Mouse (Mus musculus): ENCODE measurements around the gene Pla2g5.

The Pla2g5 gene

DNA sequence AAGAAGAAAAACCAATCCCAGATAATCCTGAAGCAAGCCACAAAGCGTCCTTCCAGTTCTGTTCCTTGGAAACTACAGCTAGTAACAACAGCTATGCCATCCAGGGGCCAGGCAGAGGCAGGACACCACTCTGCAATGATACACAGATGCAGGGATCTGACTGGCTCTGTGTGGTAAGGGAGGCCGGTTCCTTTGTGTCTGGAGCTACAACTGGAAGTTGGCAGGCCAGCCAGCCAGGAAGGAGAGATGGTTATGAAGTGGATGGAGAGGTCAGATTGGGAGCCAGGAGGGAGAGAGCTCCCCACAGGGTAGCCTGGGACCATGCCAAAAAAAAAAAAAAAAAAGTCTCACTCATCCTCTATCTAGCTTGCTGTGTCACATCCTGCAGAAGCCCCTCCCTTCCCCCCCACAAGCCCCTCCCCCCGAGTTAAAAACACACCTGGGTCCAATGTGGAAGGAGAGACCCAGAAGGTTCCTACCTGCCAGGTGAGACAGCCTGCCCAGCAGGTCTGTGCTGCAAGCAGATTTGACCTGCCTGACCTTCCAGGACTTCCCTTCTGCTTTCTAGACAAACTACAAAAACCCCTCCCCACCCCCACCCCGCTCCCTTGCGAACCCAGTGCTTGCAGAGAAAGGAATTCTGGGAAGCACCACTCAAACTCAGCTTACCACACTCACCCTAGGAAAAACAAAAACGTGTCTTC lies 66.6 kb downstream of the Pla2g5 start:
- no peak for DNase-seq (ENCODE audit: low spot score in 2 of 2)

GRCm38 (mm10) chr4:138794344-138794743 lies 68.9 kb downstream of the Pla2g5 start:
- DNase-seq (ENCODE audit: low spot score in 2 of 2): no peak

DNA sequence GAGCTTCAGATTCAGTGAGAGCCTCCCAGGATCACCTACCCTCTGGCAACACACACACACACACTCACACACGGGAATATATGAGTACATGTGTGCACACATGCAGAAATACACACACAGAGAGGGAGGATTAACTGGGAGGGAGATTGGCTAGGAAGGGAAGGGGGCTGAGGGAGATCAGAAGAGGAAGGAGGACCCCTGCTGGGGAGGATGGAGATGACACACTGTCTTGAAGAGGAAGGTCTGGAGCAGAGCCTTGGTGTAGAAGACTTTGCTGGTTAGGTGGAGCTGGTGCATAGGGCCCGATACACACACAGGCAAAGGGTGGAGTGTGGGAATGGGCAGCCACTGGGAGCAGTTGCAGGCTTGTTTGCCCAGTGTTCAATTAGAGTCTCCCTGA lies 70.0 kb downstream of the Pla2g5 start:
- DNase-seq (ENCODE audit: low spot score in 2 of 2): no peak

DNA sequence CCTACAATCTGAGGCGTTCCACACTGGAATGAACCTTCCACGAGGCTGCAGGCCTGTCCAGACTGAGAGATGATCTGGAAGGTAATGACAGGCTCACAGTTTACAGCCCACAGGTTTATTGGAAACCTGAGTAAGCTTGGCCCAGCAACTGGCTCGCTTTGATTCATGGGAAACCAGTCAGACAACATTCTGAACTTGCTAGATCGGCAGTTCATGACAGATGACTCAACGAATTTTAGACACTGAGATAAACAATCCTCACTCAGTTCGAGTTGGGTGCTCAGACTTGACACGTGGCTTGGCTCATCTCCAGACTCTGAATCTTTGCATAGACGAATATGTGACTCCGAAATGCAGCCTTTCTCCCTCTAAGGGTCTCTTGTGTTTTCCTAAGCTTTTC lies 70.7 kb downstream of the Pla2g5 start:
- no peak for DNase-seq (ENCODE audit: low spot score in 2 of 2)

- DNase-seq (ENCODE audit: low spot score in 2 of 2): no peak
Observed at GRCm38 (mm10) chr4:138791452-138791851, 71.8 kb downstream of the Pla2g5 start.

DNA sequence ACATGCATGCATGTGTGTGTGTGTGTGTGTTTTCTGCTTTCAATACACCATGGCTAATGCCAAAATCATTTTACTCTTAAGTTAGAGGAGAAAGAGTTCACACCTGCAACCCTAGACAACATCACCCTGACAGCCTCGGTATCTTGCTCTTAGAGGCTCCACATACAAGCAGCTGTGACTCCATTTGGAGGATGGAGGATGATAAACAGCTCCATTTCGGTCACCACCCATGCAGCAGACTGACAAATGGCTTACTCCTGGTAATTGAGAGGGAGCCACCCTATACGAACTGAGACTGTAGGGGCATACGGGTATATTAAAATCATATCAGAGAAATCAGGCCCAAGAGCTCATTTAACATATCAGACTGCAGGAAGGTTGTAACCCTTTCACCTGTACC lies 74.9 kb downstream of the Pla2g5 start:
- no peak for DNase-seq (ENCODE audit: low spot score in 2 of 2)

DNA sequence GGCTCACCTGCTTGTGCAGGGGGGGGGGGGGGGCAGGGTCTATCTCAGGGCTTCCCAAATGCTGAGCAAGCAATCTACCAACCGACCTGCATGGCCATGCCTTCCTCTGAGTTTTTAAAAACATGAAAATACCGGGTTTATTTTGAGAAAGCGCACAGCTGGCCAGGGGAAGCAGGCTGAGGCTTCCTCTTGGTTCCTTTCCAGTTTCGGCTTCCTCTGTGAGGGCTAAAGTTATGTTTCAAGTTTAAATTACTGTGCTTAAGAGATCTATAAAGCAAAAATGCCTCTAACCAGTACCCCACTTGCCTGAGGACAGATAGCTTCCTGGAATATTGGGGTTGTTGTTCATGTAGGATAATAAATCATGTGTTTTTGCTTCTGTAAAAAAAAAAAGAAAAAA lies 77.1 kb downstream of the Pla2g5 start:
- DNase-seq (ENCODE audit: low spot score in 2 of 2): peak in 1 of 2 experiments; percentile 9

GRCm38 (mm10) chr4:138785721-138786120 lies 77.6 kb downstream of the Pla2g5 start:
- no peak for DNase-seq (ENCODE audit: low spot score in 2 of 2)

DNA sequence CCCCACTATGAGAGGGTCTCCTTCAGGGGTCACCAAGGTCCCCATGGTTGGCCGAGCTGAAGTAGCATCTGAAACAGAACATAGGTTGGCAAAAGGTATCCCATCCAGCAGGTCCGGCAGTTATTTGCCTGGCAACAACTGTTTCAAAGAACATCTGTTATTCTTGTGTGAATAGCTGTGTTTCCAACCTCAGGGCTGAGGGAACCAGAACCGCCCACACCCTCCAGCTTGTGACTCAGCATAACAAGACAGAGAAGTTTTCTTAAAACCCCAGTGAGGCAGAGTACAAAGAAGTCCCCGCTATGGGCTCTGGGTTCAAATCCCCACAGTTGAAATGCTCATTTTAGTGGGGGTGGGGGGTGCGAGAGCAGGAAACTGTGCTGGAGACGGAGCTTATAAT lies 81.2 kb downstream of the Pla2g5 start:
- DNase-seq (ENCODE audit: low spot score in 2 of 2): no peak

DNA sequence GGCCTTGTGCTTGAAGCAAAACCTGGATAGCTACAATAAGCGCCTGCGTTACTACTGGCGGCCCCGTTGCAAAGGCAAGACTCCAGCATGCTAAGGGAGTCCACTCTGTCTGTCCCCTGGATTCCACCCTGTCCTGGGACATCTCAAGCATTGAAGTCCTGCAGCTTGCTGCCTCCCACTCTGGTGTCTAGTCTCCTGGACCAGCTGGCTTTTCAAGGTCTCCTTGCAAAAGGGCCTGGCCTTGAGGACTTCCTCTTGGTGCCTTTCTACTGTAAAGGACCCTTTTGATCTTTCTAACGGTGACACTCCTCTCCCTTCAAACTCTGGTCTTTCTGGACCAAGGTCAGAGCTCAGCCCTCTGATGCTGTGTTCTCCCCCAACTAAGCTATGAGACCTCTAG lies 83.0 kb downstream of the Pla2g5 start:
- no peak for DNase-seq (ENCODE audit: low spot score in 2 of 2)

- no peak for DNase-seq (ENCODE audit: low spot score in 2 of 2)
Observed at GRCm38 (mm10) chr4:138777417-138778407, 85.6 kb downstream of the Pla2g5 start.

GRCm38 (mm10) chr4:138775435-138775834 lies 87.8 kb downstream of the Pla2g5 start, which contains the start of gene Pla2g2d:
Gene Pla2g2d, plus strand, starts transcription at chr4:138775735.
- no peak for DNase-seq (ENCODE audit: low spot score in 2 of 2)

DNA sequence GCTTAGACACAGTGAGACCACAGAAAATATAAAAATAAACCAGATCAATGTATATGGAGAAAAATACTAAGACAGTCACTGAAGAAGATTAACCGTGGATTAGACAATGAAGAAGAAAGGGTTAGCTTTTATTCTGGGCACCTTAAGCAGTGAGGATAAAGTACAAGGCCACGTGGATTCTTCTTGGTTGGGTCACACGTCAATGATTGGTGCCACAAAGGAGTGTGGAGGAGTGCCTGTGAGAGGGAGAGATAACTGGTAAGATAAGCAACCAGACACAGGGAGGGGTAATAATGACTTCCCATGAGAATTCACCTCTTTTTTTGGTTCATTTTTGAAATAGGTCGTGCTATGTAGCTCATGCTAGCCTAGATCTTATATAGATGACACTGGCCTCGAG lies 90.9 kb downstream of the Pla2g5 start:
- no peak for DNase-seq (ENCODE audit: low spot score in 2 of 2)

DNA sequence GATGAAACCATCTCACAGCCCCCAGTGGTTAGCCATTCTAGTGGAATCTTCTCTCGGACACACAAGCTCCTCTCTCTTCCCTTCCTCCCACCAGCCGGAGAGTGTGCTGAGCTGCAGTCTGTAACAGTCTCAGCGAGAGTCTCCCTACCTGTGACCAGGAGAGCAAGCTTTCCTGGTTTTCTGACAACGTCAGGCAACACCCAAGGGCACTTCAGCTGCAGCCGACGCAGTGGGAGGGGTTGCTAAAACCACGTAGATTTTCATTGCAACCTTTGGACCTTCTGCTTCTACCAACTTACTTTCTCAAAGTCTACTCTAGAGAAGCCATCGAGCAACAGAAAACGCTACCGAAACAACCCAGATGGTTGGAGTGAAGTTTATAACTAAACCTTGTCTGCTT lies 91.3 kb downstream of the Pla2g5 start:
- DNase-seq (ENCODE audit: low spot score in 2 of 2): no peak

- DNase-seq (ENCODE audit: low spot score in 2 of 2): no peak
Observed at GRCm38 (mm10) chr4:138762266-138762665, 101.0 kb downstream of the Pla2g5 start.

DNA sequence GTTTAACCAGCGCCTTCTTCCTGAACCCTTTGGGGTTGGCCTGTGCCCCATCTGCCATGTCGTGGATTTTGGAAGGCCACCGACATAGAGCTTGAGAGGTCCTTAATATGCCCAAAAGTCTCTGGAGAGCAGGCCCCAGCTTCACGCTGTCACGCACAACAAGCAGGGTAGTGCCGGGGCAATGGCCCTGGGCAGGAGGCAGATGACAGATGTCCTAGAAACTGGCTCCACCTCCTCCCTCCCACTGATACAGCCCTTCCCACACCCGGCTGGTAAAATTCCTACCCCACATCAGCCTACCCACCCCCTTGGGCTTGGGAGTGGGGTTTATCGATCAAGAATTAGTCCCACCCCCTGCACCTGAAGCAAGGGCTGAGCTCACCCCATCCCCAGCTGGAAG lies 105.9 kb downstream of the Pla2g5 start, which contains the start of gene Pla2g2f:
Gene Pla2g2f (minus strand): TSS at position 211 of the 400 bp plus-strand sequence.
- no peak for DNase-seq (ENCODE audit: low spot score in 2 of 2)

DNA sequence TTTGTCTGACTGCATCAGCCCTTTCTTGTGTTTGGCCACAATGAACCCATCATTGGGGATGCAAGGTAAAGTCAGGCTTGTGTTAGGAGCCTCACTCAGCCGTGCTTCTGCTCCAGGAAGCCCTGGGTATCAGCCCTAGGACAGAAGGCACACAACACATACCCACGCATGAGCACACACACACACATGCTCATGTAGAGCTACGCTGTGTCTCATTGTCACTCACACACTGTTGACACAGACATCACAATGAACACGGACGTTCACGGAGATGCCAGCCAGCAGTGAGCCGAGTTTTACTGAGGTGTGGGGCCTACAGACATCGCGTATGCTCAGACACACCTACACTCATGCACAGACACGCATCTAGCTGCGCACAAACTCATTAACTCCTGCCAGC lies 107.3 kb downstream of the Pla2g5 start:
- DNase-seq (ENCODE audit: low spot score in 2 of 2): no peak

GRCm38 (mm10) chr4:138755439-138755838 lies 107.8 kb downstream of the Pla2g5 start:
- DNase-seq (ENCODE audit: low spot score in 2 of 2): no peak

DNA sequence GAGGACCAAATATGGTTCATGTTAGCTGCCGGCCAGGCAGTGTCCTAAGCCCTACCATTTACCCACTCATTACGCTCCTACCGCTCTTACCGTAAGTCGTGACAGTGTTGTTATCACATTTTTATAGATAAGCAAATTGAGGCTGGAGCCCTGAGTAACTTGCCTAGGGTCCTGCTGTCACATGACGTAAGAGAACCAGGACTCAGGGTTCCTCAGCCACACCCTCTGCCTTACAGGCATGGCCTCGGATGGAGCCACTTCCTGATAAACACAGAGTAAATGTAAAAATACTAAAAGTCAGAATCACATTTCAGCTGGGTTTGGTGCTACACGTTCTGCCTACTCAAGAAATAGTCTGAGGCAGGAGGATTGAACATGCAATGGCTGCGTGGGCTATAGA lies 108.8 kb downstream of the Pla2g5 start:
- no peak for DNase-seq (ENCODE audit: low spot score in 2 of 2)

- DNase-seq (ENCODE audit: low spot score in 2 of 2): no peak
Observed at GRCm38 (mm10) chr4:138753608-138754007, 109.7 kb downstream of the Pla2g5 start.

DNA sequence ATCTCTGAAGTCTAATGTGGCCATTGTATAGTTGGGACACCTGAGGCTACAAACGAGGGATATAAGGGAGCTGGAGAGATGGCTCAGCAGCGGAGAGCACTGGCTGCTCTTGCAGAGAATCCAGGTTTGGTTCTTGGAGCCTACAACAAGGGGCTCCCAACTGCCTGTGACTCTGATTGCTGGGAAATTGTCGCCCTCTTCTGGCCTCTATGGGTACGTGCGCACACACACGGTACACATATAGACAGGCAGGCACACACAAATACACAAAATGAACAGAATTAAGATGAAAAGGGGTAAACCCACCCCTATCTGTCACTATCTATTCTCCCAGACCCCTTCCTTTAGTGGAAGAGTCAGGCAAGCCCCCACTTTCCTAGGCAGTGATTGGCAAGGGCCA lies 110.7 kb downstream of the Pla2g5 start:
- no peak for DNase-seq (ENCODE audit: low spot score in 2 of 2)

Measured in spleen, postnatal 36 days (tissue).